Mouse (Mus musculus) limb, embryonic 14.5 days (tissue): ENCODE results near the gene Gpr68. TPM values are rescaled to one million over a fixed set of nuclear protein-coding genes. Genes with fewer than 3 reads are reported as not detected.
A peak's percentile ranks its signal among the peaks of the same experiment; 100 is the strongest.

Experiments used
- ATAC-seq: fragments of 200-750 bp; cut with Nextera tagmentation; 2 replicates; pipeline ENCODE4 v1.8.0; 2017; ENCODE audit warnings: low read depth, moderate number of reproducible peaks, moderate TSS enrichment; ENCODE audit not compliant: low FRiP score
- DNase-seq: peaks from one replicate; pipeline ENCODE4 v3.0.0-alpha.2; 2015; ENCODE audit warnings: low spot score
- H3K27ac ChIP-seq: fragments of 300-500 bp; sonication (generic); replicated peaks from 2 replicates; pipeline ENCODE4 v1.5.1; 2014; ENCODE audit warnings: low read depth, mild to moderate bottlenecking, low read length, moderate library complexity, mixed read lengths
- H3K27me3 ChIP-seq: fragments of 300-500 bp; sonication (generic); 2 replicates; pipeline ENCODE4 v1.6.1; 2014; ENCODE audit warnings: low read length, mixed read lengths; ENCODE audit not compliant: control insufficient read depth, insufficient read depth
- H3K36me3 ChIP-seq: fragments of 300-500 bp; sonication (generic); 2 replicates; pipeline ENCODE4 v1.6.1; 2014; ENCODE audit warnings: mild to moderate bottlenecking, low read length, moderate library complexity, mixed read lengths; ENCODE audit not compliant: control insufficient read depth, insufficient read depth
- H3K4me1 ChIP-seq: fragments of 300-500 bp; sonication (generic); 2 replicates; pipeline ENCODE4 v1.6.1; 2014; ENCODE audit warnings: antibody characterized with exemption, low read length, mixed read lengths; ENCODE audit not compliant: control insufficient read depth, insufficient read depth
- H3K4me2 ChIP-seq: fragments of 300-500 bp; sonication (generic); replicated peaks from 2 replicates; pipeline ENCODE4 v1.6.1; 2014; ENCODE audit warnings: low read depth, mild to moderate bottlenecking, low read length, moderate library complexity; ENCODE audit not compliant: severe bottlenecking
- H3K4me3 ChIP-seq: fragments of 300-500 bp; sonication (generic); replicated peaks from 2 replicates; pipeline ENCODE4 v1.5.1; 2014; ENCODE audit warnings: low read length
- H3K9ac ChIP-seq: fragments of 300-500 bp; sonication (generic); 2 replicates; pipeline ENCODE4 v1.6.1; 2014; ENCODE audit warnings: mild to moderate bottlenecking, low read depth, low read length, moderate library complexity; ENCODE audit not compliant: severe bottlenecking
- H3K9me3 ChIP-seq: fragments of 300-500 bp; sonication (generic); 2 replicates; pipeline ENCODE4 v1.6.1; 2016; ENCODE audit warnings: low read length; ENCODE audit not compliant: control insufficient read depth
- POLR2A ChIP-seq: fragments of 200-500 bp; IDR thresholded peaks from 2 replicates; pipeline ENCODE4 v1.8.0; 2012; ENCODE audit warnings: inconsistent platforms, mild to moderate bottlenecking, moderate library complexity, borderline replicate concordance; ENCODE audit not compliant: insufficient read depth, insufficient read length; ENCODE audit errors: extremely low read depth
- WGBS: fragments of 180-500 bp; shearing (Covaris S2); extraction: QIAGEN DNeasy Blood & Tissue Kit; methylation state at CpG from one replicate; pipeline ENCODE4 v1.1.7; 2014; 5-methylcytosine and 5-hydroxymethylcytosine counted together
- polyA plus RNA-seq, 2 experiments: library from polyadenylated mRNA; depleted of rRNA in 1 of 2; stranded (reverse) in 1 of 2; unstranded in 1 of 2; fragments of >200 nt; fragmentation: Nextera tagmentation in 1 of 2; extraction: Ambion mirVana in 1 of 2; gene quantifications; 2 replicates each; pipeline versions ENCODE4 v1.2.1 to v1.2.3; 2012 to 2014

Gene Gpr68
- polyA plus RNA-seq, 2 experiments, result 0.19 to 0.79 TPM

DNA sequence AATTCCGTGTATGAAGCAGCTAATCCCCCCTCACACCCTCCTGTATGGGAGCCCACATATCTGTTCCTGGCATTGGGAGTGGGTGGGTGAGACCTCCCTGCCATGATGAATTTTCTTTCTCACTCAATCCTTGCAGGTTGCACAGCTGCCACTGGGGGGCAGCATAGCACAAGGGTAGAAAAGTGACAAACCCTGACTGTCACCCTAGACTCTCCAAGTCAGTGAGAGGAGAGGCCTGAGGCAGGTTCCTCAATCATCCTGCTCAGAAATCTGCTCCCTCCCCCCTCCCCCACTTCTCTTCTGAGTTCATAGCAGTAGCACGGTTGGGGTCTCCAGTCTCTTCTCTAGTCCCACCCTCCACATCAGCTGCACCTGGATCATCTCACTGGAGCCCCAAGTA, 28.1 kb upstream of the Gpr68 start:
- Histone ChIP-seq H3K9me3 (no peaks in the 10 kb centered on the region), H3K27ac (no peak overlapping the region), H3K4me3 (no peak overlapping the region), H3K9ac (no peak overlapping the region), H3K4me1 (no peaks in the 10 kb centered on the region), H3K4me2 (no peak overlapping the region), H3K36me3 (0 out of 2 replicates have a peak, but pooled peaks cover 2% of the 10 kb centered on the region), H3K27me3 (no peaks in the 10 kb centered on the region)
- 18% methylated on average over 2 of the region's 2 CpGs for WGBS
- TF ChIP-seq POLR2A, result no peak
- DNase-seq, result peak; percentile 64
- peak; percentile 45; the same call in 1 of the 2 replicates for ATAC-seq

DNA sequence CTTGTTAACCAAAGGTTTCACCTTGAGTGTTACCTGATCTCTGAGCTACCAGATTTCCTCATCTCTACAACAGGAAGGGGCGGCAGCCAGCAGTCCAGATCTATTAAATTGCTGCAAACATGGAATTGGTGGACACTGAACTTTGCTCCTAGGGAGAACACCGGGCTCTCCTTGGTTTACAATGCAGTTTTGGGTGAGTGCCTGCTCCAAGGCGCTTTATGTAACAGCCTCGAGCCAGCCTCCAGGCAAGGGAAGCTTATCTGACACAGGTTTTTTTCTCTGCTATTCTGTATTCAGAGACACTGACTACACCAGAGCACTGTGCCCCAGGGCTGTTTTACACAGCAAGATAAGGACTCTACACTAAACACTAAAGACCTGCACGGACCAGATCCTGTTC, 26.8 kb upstream of the Gpr68 start:
- H3K27ac ChIP-seq, result no peak overlapping the region
- 75% methylated on average over 5 of the region's 5 CpGs for WGBS
- H3K27me3 ChIP-seq, result no peaks in the 10 kb centered on the region
- no peaks in the 10 kb centered on the region for H3K4me1 ChIP-seq
- H3K9ac ChIP-seq, result no peak overlapping the region
- no peak for ATAC-seq
- H3K9me3 ChIP-seq, result no peaks in the 10 kb centered on the region
- no peak overlapping the region for H3K4me3 ChIP-seq
- no peaks in the 10 kb centered on the region for H3K36me3 ChIP-seq
- no peak overlapping the region for H3K4me2 ChIP-seq
- no peak for TF ChIP-seq POLR2A
- DNase-seq, result no peak

- ATAC-seq (no peak), DNase-seq (no peak)
- H3K9me3 ChIP-seq, result no peaks in the 10 kb centered on the region
- H3K36me3 ChIP-seq, result peaks cover 4% of the 10 kb centered on the region; the same call in 1 of the 2 replicates
- H3K27me3 ChIP-seq, result no peaks in the 10 kb centered on the region
- no peak for TF ChIP-seq POLR2A
- no peak overlapping the region for H3K4me3 ChIP-seq
- H3K4me2 ChIP-seq, result no peak overlapping the region
- 86% methylated on average over 14 of the region's 14 CpGs for WGBS
- H3K27ac ChIP-seq, result no peak overlapping the region
- no peaks in the 10 kb centered on the region for H3K4me1 ChIP-seq
- H3K9ac ChIP-seq, result no peak overlapping the region
Measured at GRCm38 (mm10) chr12:100931653-100932052, 23.7 kb upstream of the Gpr68 start.

DNA sequence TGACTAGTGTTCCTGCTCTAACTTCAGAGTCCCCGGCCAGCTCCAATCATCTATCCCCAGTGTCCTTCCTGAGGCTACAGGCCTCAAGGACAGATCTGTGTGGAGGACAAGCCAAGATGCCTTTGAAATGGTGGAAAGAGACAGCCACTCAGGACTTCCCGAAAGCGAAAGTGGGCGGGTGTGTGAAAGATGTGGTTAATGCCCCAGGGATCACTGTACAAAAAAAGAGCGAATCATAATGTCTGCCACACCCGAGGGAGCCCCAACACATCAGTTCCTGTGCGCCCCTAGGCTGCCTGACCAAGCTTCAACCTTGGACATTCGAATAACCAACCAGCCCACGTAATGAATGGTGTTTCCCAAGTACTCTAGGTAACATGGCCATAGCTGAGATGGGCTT, 20.3 kb upstream of the Gpr68 start:
- Histone ChIP-seq H3K9ac (no peak overlapping the region), H3K4me2 (no peak overlapping the region), H3K27ac (no peak overlapping the region), H3K27me3 (no peaks in the 10 kb centered on the region), H3K4me1 (no peaks in the 10 kb centered on the region), H3K9me3 (no peaks in the 10 kb centered on the region), H3K4me3 (no peak overlapping the region), H3K36me3 (peaks cover 4% of the 10 kb centered on the region; the same call in 1 of the 2 replicates)
- TF ChIP-seq POLR2A, result no peak
- no peak for ATAC-seq
- WGBS, result 93% methylated on average over 9 of the region's 9 CpGs
- DNase-seq, result no peak

DNA sequence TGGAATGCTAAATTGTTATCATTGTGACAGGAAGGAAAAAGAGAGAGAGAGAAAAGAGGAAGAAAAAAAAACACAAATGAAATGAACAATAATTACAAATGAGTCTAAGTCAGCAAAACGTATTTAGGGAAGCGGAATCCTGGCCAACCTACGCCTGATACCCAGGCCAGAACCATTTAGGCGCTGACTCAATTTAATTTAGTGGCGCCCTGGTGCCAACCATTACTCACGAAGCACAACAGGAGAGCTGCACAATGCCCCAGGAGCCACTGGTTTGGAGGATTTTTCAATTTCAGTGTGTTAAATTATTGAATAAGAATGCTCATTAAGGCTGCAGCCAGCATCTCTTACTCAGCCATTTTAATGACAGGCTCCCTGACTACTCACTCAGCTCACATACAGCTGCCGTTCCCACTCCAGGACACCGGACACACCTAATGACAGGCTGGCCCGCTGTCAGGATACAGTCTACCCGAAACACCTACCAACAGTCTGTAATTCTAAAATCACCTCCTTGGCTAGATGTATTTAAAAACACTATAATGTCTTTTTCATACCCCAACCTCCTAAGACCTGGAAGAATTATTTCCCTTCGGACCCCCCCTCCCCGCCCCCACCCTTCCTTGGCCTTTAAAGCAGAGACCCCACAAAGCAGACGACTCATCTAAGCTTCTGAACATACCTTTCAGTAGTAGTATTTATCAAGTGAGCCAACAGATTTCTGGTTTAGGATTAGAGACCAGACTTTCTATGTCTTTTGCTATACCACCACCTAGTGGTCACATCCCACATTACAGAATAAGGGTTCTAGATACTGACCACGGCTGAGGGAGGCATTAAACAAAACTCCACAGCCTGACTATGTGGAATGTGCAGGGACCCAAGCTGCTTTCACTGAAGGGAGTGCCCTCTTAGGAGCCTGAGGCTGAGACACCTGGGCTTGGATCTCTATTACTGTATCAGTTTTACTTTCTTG, 17.9 kb upstream of the Gpr68 start:
- no peaks in the 10 kb centered on the region for H3K4me1 ChIP-seq
- no peaks in the 10 kb centered on the region for H3K9me3 ChIP-seq
- H3K4me2 ChIP-seq, result no peak overlapping the region
- H3K36me3 ChIP-seq, result peaks cover 4% of the 10 kb centered on the region; the same call in 1 of the 2 replicates
- no peak overlapping the region for H3K9ac ChIP-seq
- no peaks in the 10 kb centered on the region for H3K27me3 ChIP-seq
- DNase-seq (peak; percentile 91), ATAC-seq (peak; percentile 62)
- no peak overlapping the region for H3K4me3 ChIP-seq
- no peak for TF ChIP-seq POLR2A
- 67% methylated on average over 14 of the region's 14 CpGs for WGBS
- no peak overlapping the region for H3K27ac ChIP-seq
